Mouse (Mus musculus) c-Kit-positive CD71-positive TER-119-negative erythroid progenitor cells, embryonic 14.5 days (primary cell): Measurements from ENCODE around the gene Rph3al.

Experiments
- DNase-seq: peaks from one replicate; pipeline ENCODE4 v3.0.0-alpha.2; 2013; ENCODE audit warnings: low read depth

Rph3al gene

GRCm38 (mm10) chr11:75938379-75938906 lies at the start of gene Rph3al:
TSS of gene Rph3al (minus strand) at chr11:75938429.
- DNase-seq, result no peak

- DNase-seq, result no peak
These were observed 47.7 kb upstream of the Rph3al start for GRCm38 (mm10) chr11:75985948-75986347.

GRCm38 (mm10) chr11:75984581-75984980 lies 46.4 kb upstream of the Rph3al start:
- DNase-seq, result no peak

DNA sequence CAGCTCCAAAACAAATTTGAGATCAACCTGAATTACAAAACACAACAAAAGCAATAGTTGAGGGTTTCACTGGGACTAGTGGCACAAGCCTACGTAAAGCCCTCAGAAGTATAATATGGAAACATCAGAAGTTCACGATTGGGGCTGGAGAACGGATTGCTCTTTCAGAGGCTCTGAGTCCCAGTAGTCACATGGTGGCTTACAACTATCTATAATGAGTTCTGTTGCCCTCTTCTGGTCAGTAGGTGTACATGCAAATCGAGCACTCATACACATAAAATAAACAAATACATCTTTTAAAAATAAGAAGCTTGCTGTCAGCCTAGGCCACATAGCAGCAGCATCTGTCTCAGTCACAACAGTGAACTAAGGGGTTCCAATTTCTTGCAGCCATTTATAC lies 45.0 kb upstream of the Rph3al start:
- no peak for DNase-seq

GRCm38 (mm10) chr11:75980413-75980812 lies 42.2 kb upstream of the Rph3al start:
- no peak for DNase-seq

DNA sequence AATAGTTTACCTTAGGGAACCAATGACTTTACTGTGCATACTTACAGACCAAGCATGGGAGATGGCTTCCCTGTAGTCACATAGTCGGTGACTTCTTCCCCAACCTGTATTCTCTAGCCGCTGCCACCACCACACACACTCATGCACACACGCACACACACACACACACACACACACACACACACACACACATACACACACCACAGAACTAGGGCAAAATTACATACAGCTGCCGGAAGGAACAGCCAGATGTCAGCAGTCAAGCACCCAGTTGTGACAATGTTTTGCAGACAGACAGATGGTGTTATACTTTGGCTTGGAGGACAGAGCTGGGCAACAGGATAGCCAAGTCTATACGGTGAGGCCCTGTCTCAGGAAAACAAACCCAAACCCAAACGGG lies 39.8 kb upstream of the Rph3al start:
- no peak for DNase-seq

DNA sequence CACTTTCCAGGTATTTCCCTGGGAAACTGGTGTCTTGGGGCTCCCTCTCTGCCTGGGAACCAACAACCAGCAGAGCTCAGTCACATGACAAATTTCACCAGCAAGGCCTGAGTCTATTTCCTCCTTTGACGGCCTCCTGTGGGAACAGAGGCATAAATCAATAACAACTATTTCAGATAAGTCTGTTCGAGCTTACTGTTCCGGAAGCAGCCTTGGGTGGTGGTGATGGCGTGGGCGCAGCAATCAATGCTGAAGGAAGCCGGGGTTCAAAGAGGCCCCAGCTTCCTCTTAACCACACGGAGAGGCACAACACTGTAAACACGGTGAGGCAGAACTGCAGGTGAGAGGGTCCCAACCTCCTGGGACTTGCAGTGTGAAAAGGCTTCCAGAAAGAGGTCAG lies 38.5 kb upstream of the Rph3al start:
- no peak for DNase-seq

DNA sequence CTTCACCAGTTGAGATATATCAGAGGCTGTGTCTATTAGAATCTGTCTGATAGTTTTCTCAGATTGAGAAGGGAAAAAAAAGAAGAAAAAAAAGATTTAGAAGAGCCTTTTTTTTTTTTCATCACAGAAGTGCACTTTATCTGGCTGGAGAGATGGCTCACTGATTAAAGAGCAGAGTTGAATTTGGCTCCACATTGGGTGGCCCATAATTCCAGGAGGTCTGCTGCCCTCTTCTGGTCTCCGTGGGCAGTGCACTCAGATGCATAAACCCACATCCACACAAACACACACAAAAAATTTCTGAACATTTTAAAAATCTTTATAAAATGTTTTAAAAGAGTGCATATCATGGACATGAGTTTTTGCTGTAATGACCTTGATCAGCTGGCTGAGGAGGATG lies 35.8 kb upstream of the Rph3al start:
- no peak for DNase-seq

DNA sequence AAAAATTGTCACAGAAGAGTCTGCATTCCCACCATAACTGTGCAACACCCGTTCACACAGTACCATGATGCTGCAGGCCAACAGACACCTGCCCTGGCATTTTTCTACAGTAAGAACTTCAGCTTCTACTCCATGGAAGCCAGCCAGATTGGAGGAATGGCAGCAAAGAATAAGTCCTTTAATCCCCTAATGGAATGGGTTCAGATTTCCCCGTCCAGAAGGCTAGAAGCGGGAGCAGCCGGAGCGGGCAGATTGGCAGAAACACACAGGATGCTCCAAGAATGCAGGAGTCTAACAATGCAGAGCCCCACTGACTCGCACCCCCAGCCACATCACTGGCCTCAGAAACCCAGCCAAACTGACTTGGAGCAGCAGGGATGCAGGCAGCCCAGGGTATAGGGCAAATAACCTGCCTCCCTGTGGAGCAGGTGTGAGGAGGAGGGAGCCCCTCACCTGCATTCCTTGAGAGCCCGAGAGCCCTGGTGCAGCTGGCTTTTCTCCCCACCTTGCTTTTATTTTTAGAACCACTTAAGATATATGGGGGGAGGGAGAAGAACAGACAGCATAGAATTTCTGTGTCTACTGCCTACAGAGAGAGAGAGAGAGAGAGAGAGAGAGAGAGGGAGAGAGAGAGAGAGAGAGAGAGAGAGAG lies 34.8 kb upstream of the Rph3al start:
- DNase-seq, result no peak

DNA sequence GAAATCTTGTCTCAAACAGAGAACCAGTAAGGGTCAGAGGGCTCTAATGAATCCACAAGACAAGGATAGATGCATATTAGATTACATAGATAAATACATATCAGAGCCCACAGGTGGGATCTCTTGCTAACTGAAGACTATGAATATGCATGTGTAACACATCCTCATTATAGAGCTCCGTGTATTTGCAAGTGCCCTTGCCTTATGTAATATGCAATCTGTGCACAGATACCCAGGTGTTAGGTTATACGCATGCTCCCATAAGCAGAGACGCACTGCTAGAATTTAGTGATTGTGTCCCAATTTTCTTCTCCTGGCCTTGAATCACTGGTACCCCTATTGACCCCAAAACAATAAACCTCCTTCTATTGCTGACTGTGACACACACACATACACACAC lies 34.0 kb upstream of the Rph3al start:
- no peak for DNase-seq

- DNase-seq, result no peak
These were observed 32.4 kb upstream of the Rph3al start for GRCm38 (mm10) chr11:75970629-75971028.

- DNase-seq, result no peak
These were observed 30.5 kb upstream of the Rph3al start for GRCm38 (mm10) chr11:75968761-75969160.

- DNase-seq, result no peak
These were observed 28.5 kb upstream of the Rph3al start for GRCm38 (mm10) chr11:75966401-75967372.

- no peak for DNase-seq
These were observed 27.6 kb upstream of the Rph3al start for GRCm38 (mm10) chr11:75965674-75966400.

DNA sequence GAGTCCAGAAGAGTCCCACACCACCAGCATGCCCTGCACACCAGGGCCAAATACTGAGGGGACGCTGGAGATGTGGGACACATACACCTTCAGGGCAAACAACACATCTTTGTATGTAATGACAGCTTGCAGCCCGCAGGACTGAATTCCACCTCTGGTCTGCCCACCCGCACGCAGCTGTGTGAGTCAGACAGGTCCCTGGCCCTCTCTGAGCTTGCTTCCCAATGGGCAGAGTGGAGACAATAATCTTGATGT lies 26.2 kb upstream of the Rph3al start:
- no peak for DNase-seq

DNA sequence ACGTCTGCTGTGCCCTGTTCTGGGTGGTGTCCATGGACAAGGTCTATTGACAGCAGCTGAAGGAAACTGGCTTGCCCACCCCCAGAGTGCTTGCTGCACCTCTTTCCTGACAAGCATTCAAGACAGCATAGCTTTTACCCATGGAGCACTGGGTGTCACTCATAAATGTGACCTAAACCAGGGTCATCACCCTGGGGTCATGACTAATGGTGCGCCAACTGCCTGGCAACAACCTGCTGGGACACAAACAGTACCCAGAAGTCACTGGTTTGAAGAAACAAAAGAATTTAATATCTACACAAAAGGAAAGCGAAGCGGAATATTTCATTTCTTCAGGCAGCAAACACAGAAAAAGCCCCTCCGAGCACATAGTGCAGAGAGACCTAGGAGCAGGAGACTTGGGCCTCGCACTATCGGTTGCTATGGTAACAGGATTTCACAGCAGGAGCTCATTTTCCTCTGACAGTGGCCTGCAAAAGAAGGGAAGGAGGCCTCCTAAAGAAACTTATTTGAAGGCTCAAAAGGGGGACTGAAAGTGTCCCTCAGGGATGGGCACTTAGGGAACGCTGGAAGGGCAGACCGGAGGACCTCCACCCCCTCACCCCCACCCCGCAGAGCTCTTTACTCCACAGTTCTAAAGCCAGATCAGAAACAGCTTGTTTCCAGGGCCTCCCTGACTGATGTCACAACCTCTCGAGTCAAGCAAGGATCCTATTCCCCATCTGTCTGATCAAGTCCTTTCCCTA lies 25.7 kb upstream of the Rph3al start:
- DNase-seq, result no peak

- DNase-seq, result no peak
These were observed 23.6 kb upstream of the Rph3al start for GRCm38 (mm10) chr11:75961782-75962181.

DNA sequence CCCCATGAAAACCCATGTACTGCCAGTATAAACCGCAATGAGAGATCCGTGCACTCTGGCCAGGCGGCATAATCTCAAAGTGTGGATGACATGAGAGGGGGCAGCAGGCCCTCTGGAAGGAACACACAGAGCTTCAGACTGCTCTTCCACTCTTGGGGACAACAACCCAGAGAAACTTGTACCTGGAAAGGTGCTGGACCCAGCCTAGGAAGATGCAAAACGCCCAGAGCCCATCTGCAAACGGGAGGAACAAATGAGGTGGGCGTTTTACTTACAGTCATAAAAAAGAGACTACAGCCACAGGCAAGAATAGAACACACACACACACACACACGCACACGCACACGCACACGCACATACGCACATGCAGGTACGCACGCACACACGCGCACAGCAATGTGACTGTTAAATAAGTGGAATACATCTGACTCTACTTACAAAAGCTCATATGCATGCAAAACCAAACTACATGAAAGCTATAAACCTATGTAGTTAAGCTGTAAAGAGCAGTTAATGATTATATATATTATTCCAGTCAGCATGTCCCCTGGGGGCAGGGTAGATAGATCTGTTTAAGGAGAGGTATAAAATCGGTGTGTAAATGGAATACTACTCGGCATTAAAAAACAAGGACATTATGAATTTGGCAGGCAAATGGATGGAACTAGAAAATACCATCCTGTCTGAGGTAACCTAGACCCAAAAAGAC lies 19.0 kb upstream of the Rph3al start:
- DNase-seq, result no peak

GRCm38 (mm10) chr11:75956651-75957050 lies 18.4 kb upstream of the Rph3al start:
- no peak for DNase-seq

DNA sequence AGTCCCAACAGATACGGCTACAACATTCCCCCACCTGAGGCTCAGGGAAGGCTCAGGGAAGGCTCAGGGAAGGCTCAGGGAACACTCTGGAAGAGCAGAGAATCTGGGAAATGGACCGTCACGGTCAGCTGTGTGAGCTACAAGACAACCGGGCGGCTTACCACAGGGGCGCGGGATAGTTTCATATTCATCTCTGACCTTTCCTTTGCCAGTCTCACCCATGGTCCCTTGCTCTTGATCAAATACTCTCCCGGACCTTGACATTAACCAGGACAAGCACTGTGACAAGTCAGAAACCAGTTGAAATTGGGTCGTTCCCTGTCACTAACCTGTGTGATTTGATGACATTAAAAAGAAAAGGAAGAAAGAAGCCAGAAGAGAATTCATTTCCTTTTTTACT lies 16.7 kb upstream of the Rph3al start:
- DNase-seq, result no peak

- DNase-seq, result no peak
These were observed 13.7 kb upstream of the Rph3al start for GRCm38 (mm10) chr11:75951895-75952294.
